Mouse (Mus musculus) gonadal fat pad, adult 2 months (tissue): Measurements from ENCODE around the gene Ccdc107. TPM values are rescaled to one million over a fixed set of nuclear protein-coding genes. Genes with fewer than 3 reads are reported as not detected.
"Not testable (repeated sequence)": the region's sequence is repeated elsewhere in the genome, so short reads cannot be mapped to it uniquely, and the experiment has no call there.

ENCODE experiments used
- DNase-seq: peaks from one replicate; pipeline ENCODE4 v3.0.0-alpha.2; 2012; ENCODE audit warnings: low read depth
- polyA plus RNA-seq: library from polyadenylated mRNA; depleted of rRNA; stranded (reverse); fragments of >200 nt; gene quantifications from 2 replicates; pipeline ENCODE4 v1.2.3, GENCODE M21; 2012

The Ccdc107 gene
- polyA plus RNA-seq, 1 experiment = 184 TPM

DNA sequence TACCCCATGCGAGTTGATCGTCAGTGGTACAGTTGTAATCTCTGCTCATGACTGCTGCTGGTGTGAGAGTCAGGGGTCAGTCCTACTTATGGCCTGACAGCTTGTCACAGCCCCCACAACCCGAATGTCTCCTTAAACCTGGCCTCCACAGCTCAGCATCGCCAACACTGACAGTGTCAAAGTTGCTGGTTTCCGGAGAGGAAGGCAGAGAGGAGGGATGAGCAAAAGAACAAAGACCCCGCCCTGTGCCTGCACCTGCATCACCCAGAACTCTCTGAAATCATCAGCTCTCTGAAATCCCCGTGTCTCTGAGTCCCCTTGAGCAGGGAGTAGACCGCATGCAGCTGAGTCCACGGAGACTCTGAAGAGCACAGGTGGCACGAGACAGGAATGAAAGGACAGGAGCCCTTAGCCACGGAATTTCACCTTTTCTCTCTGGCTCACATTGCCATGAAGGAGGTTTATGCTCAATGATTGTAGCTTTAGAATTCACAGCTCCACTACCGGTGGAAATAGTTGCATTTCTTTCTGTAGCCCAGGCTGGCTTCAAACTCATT lies 9.1 kb upstream of the Ccdc107 start, which contains the start of gene Sit1:
TSS of gene Sit1 (minus strand) at position 200 of the 557 bp plus-strand sequence.
- DNase-seq = no peak

DNA sequence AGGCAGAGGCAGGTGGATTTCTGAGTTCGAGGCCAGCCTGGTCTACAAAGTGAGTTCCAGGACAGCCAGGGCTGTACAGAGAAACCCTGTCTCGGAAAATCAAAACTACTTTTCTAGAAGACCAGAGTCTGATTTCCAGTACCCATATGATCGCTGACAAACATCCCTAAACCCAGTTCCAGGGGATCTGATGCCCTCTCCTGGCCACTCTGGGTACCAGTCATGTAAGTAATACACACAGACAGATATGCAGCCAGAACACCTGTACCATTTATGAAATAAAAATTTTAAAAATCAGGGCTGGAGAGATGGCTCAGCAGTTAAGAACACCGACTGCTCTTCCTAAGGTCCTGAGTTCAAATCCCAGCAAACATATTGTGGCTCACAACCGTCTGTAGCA lies 7.0 kb upstream of the Ccdc107 start:
- not testable (repeated sequence) for DNase-seq

GRCm38 (mm10) chr4:43489611-43490010 lies 3.1 kb upstream of the Ccdc107 start:
- no peak for DNase-seq

DNA sequence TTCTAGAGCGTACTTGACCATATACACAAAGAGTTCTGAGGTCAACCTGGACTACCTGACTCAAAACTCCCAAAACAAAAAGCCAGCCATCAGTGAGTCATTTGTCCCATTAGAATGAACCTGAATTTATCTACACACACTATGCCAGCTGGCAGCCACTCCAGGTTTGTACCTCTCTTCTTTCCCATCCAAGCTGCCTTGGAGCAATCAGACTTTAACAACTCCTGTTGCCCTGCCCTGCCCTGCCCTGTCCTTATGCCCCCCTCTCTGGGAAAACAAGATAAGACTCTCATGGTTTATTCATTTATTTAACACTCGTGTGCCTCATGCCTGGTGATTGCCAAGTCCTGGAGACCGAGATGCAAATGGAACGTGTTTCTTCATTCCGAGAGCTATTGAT lies 1.9 kb upstream of the Ccdc107 start:
- no peak for DNase-seq

GRCm38 (mm10) chr4:43492101-43492820 lies 439 bp upstream of the Ccdc107 start:
- DNase-seq = no peak

DNA sequence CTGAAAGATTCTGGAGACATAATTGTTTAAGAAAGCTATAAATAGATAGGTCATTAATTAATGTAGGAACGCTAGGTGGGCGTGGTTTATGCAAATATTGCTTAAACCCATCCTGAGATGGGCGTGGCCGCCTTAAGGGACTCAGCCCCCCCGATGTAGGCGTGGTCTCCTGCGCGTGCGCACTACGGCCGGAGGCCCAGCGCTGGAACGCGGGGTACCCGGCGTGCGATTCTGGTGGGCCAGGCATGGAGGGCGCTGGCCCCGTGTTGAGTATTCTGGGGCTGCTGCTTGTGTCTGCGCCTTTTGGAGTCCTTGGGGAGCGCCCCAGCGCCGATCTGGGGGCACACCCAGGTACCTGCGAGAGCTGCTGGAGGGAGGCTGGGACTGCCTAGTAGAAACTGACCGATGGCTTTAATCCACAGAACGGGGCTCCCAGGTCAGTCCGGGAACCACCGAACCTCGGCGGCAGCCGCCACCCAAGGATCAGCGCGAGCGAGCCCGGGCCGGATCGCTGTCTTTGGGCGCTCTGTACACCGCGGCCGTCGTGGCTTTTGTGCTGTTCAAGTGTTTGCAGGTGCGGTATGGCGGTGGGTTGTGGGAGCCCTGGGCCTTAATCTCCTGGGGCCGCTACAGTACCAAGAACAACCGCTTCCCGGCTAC lies 616 bp downstream of the Ccdc107 start:
- no peak for DNase-seq

DNA sequence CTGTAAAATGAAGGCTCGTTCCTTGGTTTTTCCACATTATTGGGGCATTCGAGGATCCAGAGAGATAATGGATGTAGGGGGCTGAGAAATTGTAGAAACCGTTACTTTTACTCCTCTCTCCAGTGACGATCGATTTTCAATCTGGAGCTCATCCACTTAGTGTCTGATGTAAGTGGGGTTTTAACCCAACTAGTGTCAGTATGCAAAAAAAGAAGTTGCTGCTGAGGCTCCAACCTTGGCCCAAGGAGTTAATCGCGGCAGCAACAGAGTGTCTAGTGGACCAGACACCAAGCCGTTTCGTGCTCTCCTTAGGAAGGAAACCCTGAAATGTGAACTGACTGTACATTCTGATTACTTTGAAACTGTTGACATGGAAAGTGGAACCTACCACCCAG lies 1.1 kb downstream of the Ccdc107 start:
- DNase-seq = no peak

DNA sequence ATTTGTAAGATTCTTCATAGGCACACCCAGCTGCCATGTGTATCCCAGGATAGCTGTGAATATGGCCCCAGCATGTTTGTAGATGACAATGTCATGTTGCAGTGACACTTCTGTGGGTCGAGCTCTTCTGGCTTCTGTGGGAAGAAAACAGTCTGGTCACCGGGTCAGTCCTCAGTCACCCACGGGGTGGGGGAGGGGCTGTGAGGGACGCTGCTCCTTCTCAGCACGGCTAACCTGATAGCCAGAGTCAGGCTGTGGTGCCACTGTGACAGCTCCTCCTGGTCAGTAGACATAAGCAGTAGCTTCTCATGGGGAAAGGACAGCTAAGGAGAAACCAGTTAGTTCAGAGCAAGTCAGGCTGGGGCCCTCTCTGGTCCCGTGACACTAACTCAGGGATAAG lies 3.9 kb downstream of the Ccdc107 start:
- no peak for DNase-seq

GRCm38 (mm10) chr4:43497405-43497804 lies 4.7 kb downstream of the Ccdc107 start:
- no peak for DNase-seq

GRCm38 (mm10) chr4:43497946-43498345 lies 5.2 kb downstream of the Ccdc107 start:
- DNase-seq = no peak

- no peak for DNase-seq
Observed at GRCm38 (mm10) chr4:43498983-43499382, 6.3 kb downstream of the Ccdc107 start.

GRCm38 (mm10) chr4:43499407-43500333 lies 7.0 kb downstream of the Ccdc107 start, which contains the start of gene Arhgef39:
TSS of gene Arhgef39 (minus strand) at chr4:43499695.
- DNase-seq = no peak

GRCm38 (mm10) chr4:43503041-43503440 lies 10.3 kb downstream of the Ccdc107 start:
- no peak for DNase-seq

DNA sequence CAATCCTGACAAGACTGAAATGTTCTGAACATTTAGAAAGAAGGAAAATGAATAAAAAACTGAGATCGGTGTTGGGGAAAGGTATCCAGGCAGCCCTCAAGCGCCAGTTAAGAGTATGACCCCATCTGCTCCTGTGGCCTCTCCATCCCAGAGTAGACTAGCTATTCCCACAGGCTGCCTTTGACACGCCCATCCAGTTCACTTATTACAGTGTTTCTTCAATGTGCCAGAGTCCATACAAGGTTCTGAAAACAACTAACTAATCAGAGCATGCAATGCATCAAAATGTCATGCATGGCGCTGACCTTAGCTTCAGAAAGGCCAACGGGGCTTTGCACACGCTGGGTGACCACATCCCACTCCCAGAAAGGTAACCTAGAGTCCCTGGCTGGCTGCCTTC lies 10.8 kb downstream of the Ccdc107 start:
- no peak for DNase-seq

GRCm38 (mm10) chr4:43504269-43504668 lies 11.6 kb downstream of the Ccdc107 start:
- DNase-seq = no peak

DNA sequence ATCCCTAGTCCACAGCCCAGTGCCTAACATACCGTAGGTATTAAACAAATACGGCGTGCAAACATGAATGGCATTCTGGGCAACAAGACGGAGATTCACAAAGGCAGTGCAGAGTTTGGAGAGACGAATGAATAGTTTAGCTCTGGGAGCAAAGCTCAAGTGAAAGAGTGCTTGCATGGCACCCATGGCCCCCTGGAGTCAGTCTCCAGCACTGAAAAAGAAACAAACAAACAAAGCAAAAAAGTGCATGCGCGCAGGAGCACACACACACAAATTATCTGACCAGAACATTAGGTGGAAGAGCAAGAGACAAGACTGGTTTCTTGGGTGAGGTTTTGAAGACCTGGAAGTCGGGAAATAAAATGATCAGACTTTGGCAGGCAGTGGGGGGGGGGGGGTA lies 13.4 kb downstream of the Ccdc107 start:
- no peak for DNase-seq

- DNase-seq = no peak
Observed at GRCm38 (mm10) chr4:43506536-43507185, 14.0 kb downstream of the Ccdc107 start, which contains the start of gene Car9. TSS of gene Car9 (plus strand) at chr4:43506966.

DNA sequence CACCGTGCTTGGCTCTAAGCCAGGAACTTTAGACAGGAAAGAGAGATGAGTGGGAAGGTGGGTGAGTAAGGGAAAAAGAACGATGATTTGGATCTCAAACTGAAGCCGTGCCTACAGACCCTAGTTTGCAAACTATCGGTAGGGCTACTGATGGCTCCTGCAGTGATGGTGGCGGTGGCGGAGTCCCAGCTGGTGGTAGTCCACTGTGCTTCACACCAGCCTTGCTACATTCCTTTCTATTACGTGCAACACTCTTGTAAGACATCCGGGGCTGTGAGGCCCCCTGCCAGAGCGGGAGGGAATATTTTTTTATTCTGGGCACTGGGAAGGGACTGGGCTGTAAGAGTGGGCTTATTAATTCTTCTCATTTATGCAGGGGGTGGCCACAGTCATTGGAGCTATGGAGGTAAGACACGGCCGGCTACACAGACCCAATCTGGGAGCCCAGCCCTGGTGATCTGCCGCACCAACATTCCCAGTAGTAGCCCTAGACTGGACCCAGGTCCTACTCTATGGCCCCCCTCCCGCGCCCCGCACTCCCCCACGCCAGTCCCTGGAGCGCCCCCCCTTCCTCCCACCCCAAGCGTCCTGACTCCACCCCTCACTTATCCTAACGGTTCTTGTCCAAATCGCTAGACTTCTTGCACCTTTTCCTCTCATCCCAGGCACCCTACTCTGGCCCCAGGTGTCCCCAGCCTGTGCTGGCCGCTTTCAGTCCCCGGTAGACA lies 15.4 kb downstream of the Ccdc107 start:
- DNase-seq = no peak

- DNase-seq = no peak
Observed at GRCm38 (mm10) chr4:43508666-43508997, 15.9 kb downstream of the Ccdc107 start.

GRCm38 (mm10) chr4:43509109-43509508 lies 16.4 kb downstream of the Ccdc107 start:
- no peak for DNase-seq
